Mouse (Mus musculus): ENCODE results near the gene Krtap2-4. TPM values are rescaled to one million over a fixed set of nuclear protein-coding genes. Genes with fewer than 3 reads are reported as not detected.
"Not testable (repeated sequence)": the region's sequence is repeated elsewhere in the genome, so short reads cannot be mapped to it uniquely, and the experiment has no call there.

The Krtap2-4 gene
- total and polyA plus RNA-seq, 3 experiments = not detected

- DNase-seq (ENCODE audit: low spot score) (no peak), ATAC-seq (ENCODE audit: extremely low read depth, insufficient number of reproducible peaks, low FRiP score, poor library complexity, severe bottlenecking) (no peak)
- Histone ChIP-seq H3K27me3 (ENCODE audit: insufficient read depth, low read length) (no peaks in the 10 kb centered on the region), H3K4me3 (ENCODE audit: low read depth, low read length) (no peak overlapping the region), H3K9me3 (replicated peaks) (peaks cover 8% of the 10 kb centered on the region), H3K36me3 (replicated peaks) (no peaks in the 10 kb centered on the region), H3K4me1 (ENCODE audit: insufficient read depth, low read depth, low read length) (no peaks in the 10 kb centered on the region)
- TF ChIP-seq GATA1 (IDR thresholded peaks at IDR 0.05; ENCODE audit: borderline replicate concordance, low read length) = no peak
- TF ChIP-seq TAL1 (conservative IDR thresholded peaks at IDR 0.05; ENCODE audit: low read depth, low read length) = no peak
- TF ChIP-seq POLR2AphosphoS5 (IDR thresholded peaks at IDR 0.05; ENCODE audit: insufficient replicate concordance, low read depth, low read length) = no peak
- no peak for TF ChIP-seq GATA2 (IDR thresholded peaks at IDR 0.05; ENCODE audit: borderline replicate concordance, low read depth, low read length)
- no peak for TF ChIP-seq CTCF (IDR thresholded peaks at IDR 0.05; ENCODE audit: low read depth, low read length)
These were observed 18.6 kb upstream of the Krtap2-4 start for GRCm38 (mm10) chr11:99633293-99633692.

GRCm38 (mm10) chr11:99630890-99631289, 16.2 kb upstream of the Krtap2-4 start:
- H3K4me1 ChIP-seq (ENCODE audit: insufficient read depth, low read depth, low read length) = no peaks in the 10 kb centered on the region
- H3K4me3 ChIP-seq (ENCODE audit: low read depth, low read length) = no peak overlapping the region
- H3K36me3 ChIP-seq (replicated peaks) = no peaks in the 10 kb centered on the region
- H3K9me3 ChIP-seq (replicated peaks) = peaks cover 12% of the 10 kb centered on the region
- H3K27me3 ChIP-seq (ENCODE audit: insufficient read depth, low read length) = no peaks in the 10 kb centered on the region
- TF ChIP-seq GATA2 (IDR thresholded peaks at IDR 0.05; ENCODE audit: borderline replicate concordance, low read depth, low read length) (no peak), TAL1 (conservative IDR thresholded peaks at IDR 0.05; ENCODE audit: low read depth, low read length) (no peak), GATA1 (IDR thresholded peaks at IDR 0.05; ENCODE audit: borderline replicate concordance, low read length) (no peak), POLR2AphosphoS5 (IDR thresholded peaks at IDR 0.05; ENCODE audit: insufficient replicate concordance, low read depth, low read length) (no peak), CTCF (IDR thresholded peaks at IDR 0.05; ENCODE audit: low read depth, low read length) (no peak)
- DNase-seq (ENCODE audit: low spot score) = no peak
- no peak for ATAC-seq (ENCODE audit: extremely low read depth, insufficient number of reproducible peaks, low FRiP score, poor library complexity, severe bottlenecking)

- Histone ChIP-seq H3K36me3 (replicated peaks) (no peaks in the 10 kb centered on the region), H3K4me3 (ENCODE audit: low read depth, low read length) (no peak within 1 kb of the TSS), H3K27me3 (ENCODE audit: insufficient read depth, low read length) (no peaks in the 10 kb centered on the region), H3K9me3 (replicated peaks) (peaks cover 11% of the 10 kb centered on the region), H3K4me1 (ENCODE audit: insufficient read depth, low read depth, low read length) (no peaks in the 10 kb centered on the region)
- ATAC-seq (ENCODE audit: extremely low read depth, insufficient number of reproducible peaks, low FRiP score, poor library complexity, severe bottlenecking) = no peak
- TF ChIP-seq TAL1 (conservative IDR thresholded peaks at IDR 0.05; ENCODE audit: low read depth, low read length) (no peak), CTCF (IDR thresholded peaks at IDR 0.05; ENCODE audit: low read depth, low read length) (no peak), GATA1 (IDR thresholded peaks at IDR 0.05; ENCODE audit: borderline replicate concordance, low read length) (no peak), POLR2AphosphoS5 (IDR thresholded peaks at IDR 0.05; ENCODE audit: insufficient replicate concordance, low read depth, low read length) (no peak), GATA2 (IDR thresholded peaks at IDR 0.05; ENCODE audit: borderline replicate concordance, low read depth, low read length) (no peak)
- no peak for DNase-seq (ENCODE audit: low spot score)
These were observed 13.5 kb upstream of the Krtap2-4 start, which contains the start of gene Krtap4-1 for GRCm38 (mm10) chr11:99628138-99628537. Krtap4-1 (minus strand) TSS chr11:99628238.

- ATAC-seq (ENCODE audit: extremely low read depth, insufficient number of reproducible peaks, low FRiP score, poor library complexity, severe bottlenecking) (no peak), DNase-seq (ENCODE audit: low spot score) (no peak)
- TF ChIP-seq CTCF (IDR thresholded peaks at IDR 0.05; ENCODE audit: low read depth, low read length) (no peak), POLR2AphosphoS5 (IDR thresholded peaks at IDR 0.05; ENCODE audit: insufficient replicate concordance, low read depth, low read length) (no peak)
These were observed 5.7 kb upstream of the Krtap2-4 start, which contains the start of gene Gm11562 for GRCm38 (mm10) chr11:99620335-99620734. Gm11562 (minus strand) TSS chr11:99620435.

GRCm38 (mm10) chr11:99610089-99610488, 4.6 kb downstream of the Krtap2-4 start, which contains the start of gene Gm11937:
Gm11937 (minus strand) TSS chr11:99610189.
- peaks cover 11% of the 10 kb centered on the region; the same call in 1 of the 2 replicates for H3K9me3 ChIP-seq (replicated peaks)
- H3K36me3 ChIP-seq (replicated peaks); H3K4me1 ChIP-seq (ENCODE audit: insufficient read depth, low read depth, low read length); H3K27me3 ChIP-seq (ENCODE audit: insufficient read depth, low read length); ATAC-seq (ENCODE audit: extremely low read depth, insufficient number of reproducible peaks, low FRiP score, poor library complexity, severe bottlenecking); H3K4me3 ChIP-seq (ENCODE audit: low read depth, low read length); DNase-seq (ENCODE audit: low spot score): not testable (repeated sequence)

More at GRCm38 (mm10) chr11:99620335-99620734, 5.7 kb upstream of the Krtap2-4 start, which contains the start of gene Gm11562:
- Histone ChIP-seq H3K4me1 (ENCODE audit: insufficient read depth, low read depth, low read length) (no peaks in the 10 kb centered on the region), H3K27me3 (ENCODE audit: insufficient read depth, low read length) (no peaks in the 10 kb centered on the region), H3K36me3 (replicated peaks) (no peaks in the 10 kb centered on the region), H3K9me3 (replicated peaks) (peaks cover 6% of the 10 kb centered on the region), H3K4me3 (ENCODE audit: low read depth, low read length) (no peak within 1 kb of the TSS)

- no peaks in the 10 kb centered on the region for H3K4me1 ChIP-seq (ENCODE audit: insufficient read depth, low read depth, low read length)
- ATAC-seq (ENCODE audit: extremely low read depth, insufficient number of reproducible peaks, low FRiP score, poor library complexity, severe bottlenecking) (no peak), DNase-seq (ENCODE audit: low spot score) (no peak)
- TF ChIP-seq GATA1 (IDR thresholded peaks at IDR 0.05; ENCODE audit: borderline replicate concordance, low read length) (no peak), CTCF (IDR thresholded peaks at IDR 0.05; ENCODE audit: low read depth, low read length) (no peak), POLR2AphosphoS5 (IDR thresholded peaks at IDR 0.05; ENCODE audit: insufficient replicate concordance, low read depth, low read length) (no peak), GATA2 (IDR thresholded peaks at IDR 0.05; ENCODE audit: borderline replicate concordance, low read depth, low read length) (no peak), TAL1 (conservative IDR thresholded peaks at IDR 0.05; ENCODE audit: low read depth, low read length) (no peak)
- H3K27me3 ChIP-seq (ENCODE audit: insufficient read depth, low read length) = no peaks in the 10 kb centered on the region
- peaks cover 14% of the 10 kb centered on the region for H3K9me3 ChIP-seq (replicated peaks)
- H3K4me3 ChIP-seq (ENCODE audit: low read depth, low read length) = no peak overlapping the region
- no peaks in the 10 kb centered on the region for H3K36me3 ChIP-seq (replicated peaks)
These were observed 5.5 kb downstream of the Krtap2-4 start for GRCm38 (mm10) chr11:99609126-99609525.

- H3K27me3 ChIP-seq (ENCODE audit: insufficient read depth, low read length); H3K4me1 ChIP-seq (ENCODE audit: insufficient read depth, low read depth, low read length); DNase-seq (ENCODE audit: low spot score); H3K36me3 ChIP-seq (replicated peaks); ATAC-seq (ENCODE audit: extremely low read depth, insufficient number of reproducible peaks, low FRiP score, poor library complexity, severe bottlenecking); H3K4me3 ChIP-seq (ENCODE audit: low read depth, low read length): not testable (repeated sequence)
- peaks cover 12% of the 10 kb centered on the region for H3K9me3 ChIP-seq (replicated peaks)
These were observed 11.4 kb downstream of the Krtap2-4 start, which contains the start of gene Gm11938 for GRCm38 (mm10) chr11:99603208-99603607. Gm11938 (minus strand) TSS chr11:99603308.

GRCm38 (mm10) chr11:99597742-99598141, 16.9 kb downstream of the Krtap2-4 start, which contains the start of gene Krtap9-3:
Krtap9-3 (minus strand) TSS chr11:99598105.
- not testable (repeated sequence) for ATAC-seq (ENCODE audit: extremely low read depth, insufficient number of reproducible peaks, low FRiP score, poor library complexity, severe bottlenecking); H3K4me3 ChIP-seq (ENCODE audit: low read depth, low read length); H3K4me1 ChIP-seq (ENCODE audit: insufficient read depth, low read depth, low read length); H3K36me3 ChIP-seq (replicated peaks); DNase-seq (ENCODE audit: low spot score); H3K27me3 ChIP-seq (ENCODE audit: insufficient read depth, low read length)
- H3K9me3 ChIP-seq (replicated peaks) = peaks cover 11% of the 10 kb centered on the region; the same call in 1 of the 2 replicates
